Mouse (Mus musculus): ENCODE data around the gene Olfr611. TPM values are rescaled to one million over a fixed set of nuclear protein-coding genes. Genes with fewer than 3 reads are reported as not detected.
"Not testable (repeated sequence)": the region's sequence is repeated elsewhere in the genome, so short reads cannot be mapped to it uniquely, and the experiment has no call there.

Olfr611 gene
- polyA plus RNA-seq (2014; fragmentation: Nextera tagmentation; extraction: Ambion mirVana) = not detected in 2 replicates

DNA sequence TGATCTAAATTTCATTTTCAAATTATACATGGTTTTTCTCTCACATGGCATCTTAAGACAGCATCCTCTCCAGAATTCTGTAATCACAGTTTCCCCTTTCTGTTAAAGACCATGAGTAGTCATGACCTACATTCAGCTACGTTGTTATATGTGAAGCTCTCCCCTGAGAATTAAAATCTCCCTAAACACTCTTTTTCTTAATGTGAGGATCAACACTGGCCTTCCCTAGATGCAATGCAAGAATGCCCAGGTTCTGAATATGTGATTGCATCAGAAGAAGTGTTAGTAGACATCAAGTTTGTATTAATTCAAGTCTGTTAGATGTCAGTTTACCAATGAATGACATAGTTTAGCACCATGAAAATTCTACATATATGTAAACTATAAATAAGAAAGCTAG is at the start of gene Olfr611:
Olfr611 (minus strand) TSS at position 101 of the 400 bp plus-strand sequence.
- H3K9ac ChIP-seq (ENCODE audit: low read depth, low read length); H3K4me2 ChIP-seq (ENCODE audit: low read depth, low read length); H3K27me3 ChIP-seq (replicated peaks; ENCODE audit: control insufficient read depth, insufficient read depth, low read length); H3K27ac ChIP-seq (replicated peaks; ENCODE audit: low read depth, low read length); DNase-seq (ENCODE audit: low spot score); H3K4me1 ChIP-seq (ENCODE audit: control insufficient read depth, insufficient read depth, low read length); H3K36me3 ChIP-seq (ENCODE audit: control insufficient read depth, insufficient read depth, low read length); ATAC-seq (ENCODE audit: low read depth); H3K4me3 ChIP-seq (ENCODE audit: low read depth, low read length); H3K9me3 ChIP-seq (ENCODE audit: control insufficient read depth, low read length): not testable (repeated sequence)
- 55% methylated on average over 1 of the region's 1 CpGs for WGBS

GRCm38 (mm10) chr7:103569043-103569442 is 48.4 kb upstream of the Olfr611 start, which contains the start of gene Olfr616:
Olfr616 (minus strand) TSS chr7:103569143.
- WGBS = 77% methylated on average over 3 of the region's 3 CpGs
- H3K4me3 ChIP-seq (ENCODE audit: low read depth, low read length) = no peak within 1 kb of the TSS
- H3K36me3 ChIP-seq (ENCODE audit: control insufficient read depth, insufficient read depth, low read length) = no peaks in the 10 kb centered on the region

DNA sequence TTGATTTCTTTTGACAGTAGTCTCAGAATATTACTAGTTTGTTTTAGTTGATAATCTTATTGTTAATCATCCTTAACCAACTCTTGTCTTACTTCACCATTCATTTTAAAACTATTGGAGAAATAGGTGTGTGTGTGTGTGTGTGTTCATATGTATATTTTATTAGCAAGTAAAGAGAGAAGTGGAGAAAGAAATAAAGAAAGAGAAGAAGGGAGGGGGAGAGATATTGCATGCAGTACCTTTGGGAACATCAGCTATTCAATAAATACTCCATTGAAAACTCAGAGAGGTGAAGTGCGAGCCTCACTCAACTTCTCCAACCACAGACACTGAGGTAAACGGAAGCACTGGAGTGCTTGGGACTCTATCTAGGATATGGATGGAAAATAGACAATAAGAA is 35.1 kb upstream of the Olfr611 start, which contains the start of gene Olfr615:
Olfr615 (plus strand) TSS at position 301 of the 400 bp plus-strand sequence.
- H3K4me2 ChIP-seq (ENCODE audit: low read depth, low read length) = no peak within 1 kb of the TSS
- H3K9ac ChIP-seq (ENCODE audit: low read depth, low read length) = no peak within 1 kb of the TSS
- no peaks in the 10 kb centered on the region for H3K36me3 ChIP-seq (ENCODE audit: control insufficient read depth, insufficient read depth, low read length)
- H3K9me3 ChIP-seq (ENCODE audit: control insufficient read depth, low read length) = no peaks in the 10 kb centered on the region
- DNase-seq (ENCODE audit: low spot score) = no peak
- ATAC-seq (ENCODE audit: low read depth) = no peak
- H3K4me3 ChIP-seq (ENCODE audit: low read depth, low read length) = no peak within 1 kb of the TSS
- WGBS = 76% methylated on average over 2 of the region's 2 CpGs
- no peak within 1 kb of the TSS for H3K27ac ChIP-seq (replicated peaks; ENCODE audit: low read depth, low read length)
- no peaks in the 10 kb centered on the region for H3K27me3 ChIP-seq (replicated peaks; ENCODE audit: control insufficient read depth, insufficient read depth, low read length)
- no peaks in the 10 kb centered on the region for H3K4me1 ChIP-seq (ENCODE audit: control insufficient read depth, insufficient read depth, low read length)

More at GRCm38 (mm10) chr7:103569043-103569442, 48.4 kb upstream of the Olfr611 start, which contains the start of gene Olfr616:
- no peak within 1 kb of the TSS for H3K9ac ChIP-seq (ENCODE audit: low read depth, low read length)
- no peak within 1 kb of the TSS for H3K4me2 ChIP-seq (ENCODE audit: low read depth, low read length)
- ATAC-seq (ENCODE audit: low read depth) = no peak
- no peak within 1 kb of the TSS for H3K27ac ChIP-seq (replicated peaks; ENCODE audit: low read depth, low read length)
- no peaks in the 10 kb centered on the region for H3K4me1 ChIP-seq (ENCODE audit: control insufficient read depth, insufficient read depth, low read length)
- no peaks in the 10 kb centered on the region for H3K27me3 ChIP-seq (replicated peaks; ENCODE audit: control insufficient read depth, insufficient read depth, low read length)
- no peak for DNase-seq (ENCODE audit: low spot score)
- no peaks in the 10 kb centered on the region for H3K9me3 ChIP-seq (ENCODE audit: control insufficient read depth, low read length)

- H3K27me3 ChIP-seq (replicated peaks; ENCODE audit: control insufficient read depth, insufficient read depth, low read length) = no peaks in the 10 kb centered on the region
- no peaks in the 10 kb centered on the region for H3K9me3 ChIP-seq (ENCODE audit: control insufficient read depth, low read length)
- no peak within 1 kb of the TSS for H3K4me3 ChIP-seq (ENCODE audit: low read depth, low read length)
- H3K27ac ChIP-seq (replicated peaks; ENCODE audit: low read depth, low read length) = no peak within 1 kb of the TSS
- DNase-seq (ENCODE audit: low spot score) (no peak), ATAC-seq (ENCODE audit: low read depth) (no peak)
- no peaks in the 10 kb centered on the region for H3K36me3 ChIP-seq (ENCODE audit: control insufficient read depth, insufficient read depth, low read length)
- WGBS = 68% methylated on average over 2 of the region's 2 CpGs
- H3K4me2 ChIP-seq (ENCODE audit: low read depth, low read length) = no peak within 1 kb of the TSS
- no peaks in the 10 kb centered on the region for H3K4me1 ChIP-seq (ENCODE audit: control insufficient read depth, insufficient read depth, low read length)
- no peak within 1 kb of the TSS for H3K9ac ChIP-seq (ENCODE audit: low read depth, low read length)
Measured at GRCm38 (mm10) chr7:103547774-103548173, 27.1 kb upstream of the Olfr611 start, which contains the start of gene Olfr613. Olfr613 (plus strand) TSS chr7:103548074.

- not testable (repeated sequence) for H3K27me3 ChIP-seq (replicated peaks; ENCODE audit: control insufficient read depth, insufficient read depth, low read length); DNase-seq (ENCODE audit: low spot score); H3K9ac ChIP-seq (ENCODE audit: low read depth, low read length); H3K4me1 ChIP-seq (ENCODE audit: control insufficient read depth, insufficient read depth, low read length); H3K4me3 ChIP-seq (ENCODE audit: low read depth, low read length); ATAC-seq (ENCODE audit: low read depth); H3K9me3 ChIP-seq (ENCODE audit: control insufficient read depth, low read length); H3K4me2 ChIP-seq (ENCODE audit: low read depth, low read length); H3K27ac ChIP-seq (replicated peaks; ENCODE audit: low read depth, low read length); H3K36me3 ChIP-seq (ENCODE audit: control insufficient read depth, insufficient read depth, low read length)
- 70% methylated on average over 2 of the region's 2 CpGs for WGBS
Measured at GRCm38 (mm10) chr7:103542617-103543016, 22.0 kb upstream of the Olfr611 start, which contains the start of gene Olfr612. Olfr612 (minus strand) TSS chr7:103542717.

DNA sequence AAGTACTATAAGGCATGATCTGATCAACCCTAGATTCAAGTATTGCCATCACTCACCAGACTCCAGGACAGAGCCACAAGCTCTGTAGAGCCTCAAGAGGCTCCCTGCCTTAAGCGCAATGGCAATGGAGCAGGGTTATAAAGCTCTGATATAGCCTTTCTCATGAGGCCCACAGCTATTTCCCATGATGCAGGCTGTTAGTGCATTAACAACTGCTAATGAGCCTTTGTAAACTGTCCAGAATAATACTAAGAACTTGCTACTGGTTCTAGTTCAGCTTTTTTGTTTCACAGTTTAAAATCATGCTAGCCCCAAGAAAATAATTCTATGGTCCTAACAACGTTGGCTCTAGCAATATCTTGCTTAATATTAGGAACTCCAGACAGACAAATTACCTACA is 8.6 kb downstream of the Olfr611 start, which contains the start of gene Olfr610:
Olfr610 (minus strand) TSS at position 101 of the 400 bp plus-strand sequence.
- ATAC-seq (ENCODE audit: low read depth) (no peak), DNase-seq (ENCODE audit: low spot score) (no peak)
- no peaks in the 10 kb centered on the region for H3K36me3 ChIP-seq (ENCODE audit: control insufficient read depth, insufficient read depth, low read length)
- no peaks in the 10 kb centered on the region for H3K9me3 ChIP-seq (ENCODE audit: control insufficient read depth, low read length)
- no peaks in the 10 kb centered on the region for H3K27me3 ChIP-seq (replicated peaks; ENCODE audit: control insufficient read depth, insufficient read depth, low read length)
- H3K4me2 ChIP-seq (ENCODE audit: low read depth, low read length) = no peak within 1 kb of the TSS
- H3K9ac ChIP-seq (ENCODE audit: low read depth, low read length) = no peak within 1 kb of the TSS
- no peak within 1 kb of the TSS for H3K27ac ChIP-seq (replicated peaks; ENCODE audit: low read depth, low read length)
- 79% methylated on average over 2 of the region's 2 CpGs for WGBS
- no peaks in the 10 kb centered on the region for H3K4me1 ChIP-seq (ENCODE audit: control insufficient read depth, insufficient read depth, low read length)
- H3K4me3 ChIP-seq (ENCODE audit: low read depth, low read length) = no peak within 1 kb of the TSS

DNA sequence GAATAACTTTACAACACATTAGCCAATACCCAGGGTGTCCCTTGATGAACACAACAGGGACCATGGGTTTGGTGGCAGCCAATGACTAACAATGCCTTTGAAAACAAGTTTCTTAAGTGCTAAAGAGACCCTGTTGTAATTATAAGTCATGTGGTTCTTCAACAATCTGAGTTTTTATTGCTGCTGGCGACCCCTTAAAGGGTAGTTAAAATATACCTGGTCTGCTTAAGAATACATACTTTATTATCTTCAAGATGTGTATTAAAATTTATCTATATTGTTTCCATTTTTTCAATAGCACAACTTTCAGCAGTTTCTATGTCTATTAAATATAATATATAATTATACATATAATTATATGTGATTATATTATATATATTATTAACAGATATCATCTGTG is 22.7 kb downstream of the Olfr611 start, which contains the start of gene Olfr609:
Olfr609 (minus strand) TSS at position 101 of the 400 bp plus-strand sequence.
- Histone ChIP-seq H3K27me3 (replicated peaks; ENCODE audit: control insufficient read depth, insufficient read depth, low read length) (no peaks in the 10 kb centered on the region), H3K4me2 (ENCODE audit: low read depth, low read length) (no peak within 1 kb of the TSS), H3K4me1 (ENCODE audit: control insufficient read depth, insufficient read depth, low read length) (no peaks in the 10 kb centered on the region), H3K9ac (ENCODE audit: low read depth, low read length) (no peak within 1 kb of the TSS), H3K9me3 (ENCODE audit: control insufficient read depth, low read length) (no peaks in the 10 kb centered on the region), H3K4me3 (ENCODE audit: low read depth, low read length) (no peak within 1 kb of the TSS), H3K36me3 (ENCODE audit: control insufficient read depth, insufficient read depth, low read length) (no peaks in the 10 kb centered on the region), H3K27ac (replicated peaks; ENCODE audit: low read depth, low read length) (no peak within 1 kb of the TSS)
- ATAC-seq (ENCODE audit: low read depth) = no peak
- DNase-seq (ENCODE audit: low spot score) = no peak
- WGBS = 55% methylated on average over 1 of the region's 1 CpGs

DNA sequence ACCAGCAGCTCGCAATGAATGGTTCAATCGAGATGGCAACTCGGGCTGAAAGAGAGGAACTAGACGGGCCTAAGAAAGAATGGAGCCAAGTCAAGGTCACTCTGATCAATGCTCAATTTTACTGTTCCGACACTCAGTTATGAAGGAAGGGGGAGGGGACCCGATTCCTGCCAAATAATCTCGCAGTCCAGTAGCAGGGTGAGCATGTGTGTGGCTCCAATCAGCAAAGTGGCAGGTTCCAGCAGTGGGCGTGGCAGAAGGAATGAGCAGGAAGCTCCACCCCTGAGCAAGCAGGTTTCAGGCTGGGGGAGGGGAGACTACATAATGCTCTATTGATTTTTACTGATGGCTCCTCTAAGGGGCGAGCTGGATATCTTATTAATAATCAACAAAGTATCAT is 43.5 kb downstream of the Olfr611 start:
- H3K36me3 ChIP-seq (ENCODE audit: control insufficient read depth, insufficient read depth, low read length); H3K4me1 ChIP-seq (ENCODE audit: control insufficient read depth, insufficient read depth, low read length); H3K27ac ChIP-seq (replicated peaks; ENCODE audit: low read depth, low read length); H3K27me3 ChIP-seq (replicated peaks; ENCODE audit: control insufficient read depth, insufficient read depth, low read length); DNase-seq (ENCODE audit: low spot score); H3K9me3 ChIP-seq (ENCODE audit: control insufficient read depth, low read length); ATAC-seq (ENCODE audit: low read depth); H3K9ac ChIP-seq (ENCODE audit: low read depth, low read length); H3K4me2 ChIP-seq (ENCODE audit: low read depth, low read length); H3K4me3 ChIP-seq (ENCODE audit: low read depth, low read length): not testable (repeated sequence)
- 84% methylated on average over 9 of the region's 9 CpGs for WGBS

DNA sequence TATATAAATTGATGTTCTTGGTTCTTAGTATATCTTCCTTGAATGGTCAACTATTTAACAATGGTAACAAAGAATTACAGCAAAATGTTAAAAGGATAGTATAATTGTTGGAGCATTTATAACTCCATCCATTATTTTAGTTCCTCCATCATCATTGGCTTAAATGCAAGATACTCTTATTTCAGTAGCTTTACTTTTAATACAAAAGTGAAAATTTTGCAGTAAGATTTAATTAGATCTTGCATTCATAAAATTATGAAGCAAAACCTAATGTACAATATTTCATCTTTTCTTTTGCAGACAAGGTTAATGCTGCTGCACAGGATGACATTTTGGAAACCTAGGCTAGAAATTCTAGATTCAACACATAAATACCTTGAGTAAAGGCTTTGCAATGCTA is 51.1 kb downstream of the Olfr611 start, which contains the start of gene Olfr608:
Olfr608 (plus strand) TSS at position 301 of the 400 bp plus-strand sequence.
- Histone ChIP-seq H3K9ac (ENCODE audit: low read depth, low read length) (no peak within 1 kb of the TSS), H3K27ac (replicated peaks; ENCODE audit: low read depth, low read length) (no peak within 1 kb of the TSS), H3K27me3 (replicated peaks; ENCODE audit: control insufficient read depth, insufficient read depth, low read length) (no peaks in the 10 kb centered on the region), H3K36me3 (ENCODE audit: control insufficient read depth, insufficient read depth, low read length) (no peaks in the 10 kb centered on the region), H3K9me3 (ENCODE audit: control insufficient read depth, low read length) (no peaks in the 10 kb centered on the region), H3K4me1 (ENCODE audit: control insufficient read depth, insufficient read depth, low read length) (no peaks in the 10 kb centered on the region), H3K4me3 (ENCODE audit: low read depth, low read length) (no peak within 1 kb of the TSS), H3K4me2 (ENCODE audit: low read depth, low read length) (no peak within 1 kb of the TSS)
- no peak for DNase-seq (ENCODE audit: low spot score)
- no peak for ATAC-seq (ENCODE audit: low read depth)

All from embryonic facial prominence, embryonic 14.5 days (tissue).